Mouse (Mus musculus) yolk sac, embryonic 10.5 days (tissue): ENCODE data around the gene Asic2.

Source experiments
- DNase-seq: peaks from one replicate; pipeline ENCODE4 v3.0.0-alpha.2; 2017; ENCODE audit warnings: low spot score

Asic2 gene

DNA sequence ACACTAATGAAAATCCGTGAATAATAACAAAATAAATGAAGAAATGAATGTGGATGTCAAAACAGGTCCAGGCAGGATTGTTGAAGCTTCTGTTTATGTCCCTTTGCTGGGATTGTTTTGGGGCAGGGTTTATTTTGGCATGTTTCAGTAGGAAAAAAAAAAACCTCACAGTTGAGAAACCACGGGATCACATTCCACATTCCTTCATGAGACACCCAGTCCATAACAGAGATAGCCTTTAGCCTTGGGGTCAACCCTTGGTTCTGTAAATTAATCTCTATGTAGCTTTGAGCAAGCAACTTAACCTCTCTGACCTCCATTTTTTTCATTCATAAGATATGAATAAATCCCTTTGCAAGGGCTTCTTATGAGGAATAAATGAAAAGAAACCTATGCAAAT lies 127.3 kb downstream of the Asic2 start:
- DNase-seq = peak; percentile 23

GRCm38 (mm10) chr11:81838426-81838825 lies 129.8 kb downstream of the Asic2 start:
- no peak for DNase-seq

- DNase-seq = no peak
These were observed 135.9 kb downstream of the Asic2 start for GRCm38 (mm10) chr11:81832381-81832780.

- DNase-seq = no peak
These were observed 151.7 kb downstream of the Asic2 start for GRCm38 (mm10) chr11:81816531-81816930.

DNA sequence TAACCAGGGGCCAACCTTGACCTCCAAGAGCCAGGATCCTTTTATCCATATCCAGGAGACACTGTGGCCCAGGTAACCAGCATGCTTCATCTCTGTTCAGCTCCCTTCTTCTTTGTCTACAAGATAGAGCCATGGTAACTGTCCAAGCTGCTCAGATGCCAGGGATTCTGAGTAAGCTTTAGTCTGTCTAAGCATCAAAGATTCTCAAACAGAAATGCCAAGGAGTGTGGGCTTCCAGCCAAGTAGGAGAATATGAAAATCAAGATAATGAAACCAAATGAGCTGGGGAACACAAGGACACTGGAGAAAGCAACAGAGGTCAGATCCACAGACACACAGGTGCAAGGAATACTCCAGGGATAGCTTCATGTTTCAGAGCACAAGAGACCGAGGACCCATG lies 153.4 kb downstream of the Asic2 start:
- no peak for DNase-seq

- no peak for DNase-seq
These were observed 161.2 kb downstream of the Asic2 start for GRCm38 (mm10) chr11:81806905-81807659.

- DNase-seq = no peak
These were observed 164.7 kb downstream of the Asic2 start for GRCm38 (mm10) chr11:81803544-81803943.

DNA sequence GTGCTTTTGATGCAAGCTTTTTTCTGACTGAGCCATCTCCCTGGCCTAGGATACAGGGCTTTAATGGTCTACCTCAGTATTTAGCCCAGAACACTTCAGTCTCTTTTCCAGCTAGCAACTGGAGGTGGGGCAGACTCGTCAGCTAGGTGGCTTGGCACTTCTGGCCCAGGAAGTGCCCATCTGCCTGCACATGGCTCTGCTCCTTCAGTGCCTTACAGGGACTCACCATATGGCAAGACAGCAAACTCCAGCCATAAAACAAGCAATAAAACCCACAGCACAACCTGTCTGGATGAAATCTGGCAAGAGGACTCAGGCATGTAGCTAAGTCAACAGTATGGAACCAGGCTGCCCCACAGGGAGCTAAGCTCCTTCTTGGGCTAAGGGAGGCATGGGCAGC lies 165.6 kb downstream of the Asic2 start:
- no peak for DNase-seq

- no peak for DNase-seq
These were observed 167.4 kb downstream of the Asic2 start for GRCm38 (mm10) chr11:81800899-81801298.

DNA sequence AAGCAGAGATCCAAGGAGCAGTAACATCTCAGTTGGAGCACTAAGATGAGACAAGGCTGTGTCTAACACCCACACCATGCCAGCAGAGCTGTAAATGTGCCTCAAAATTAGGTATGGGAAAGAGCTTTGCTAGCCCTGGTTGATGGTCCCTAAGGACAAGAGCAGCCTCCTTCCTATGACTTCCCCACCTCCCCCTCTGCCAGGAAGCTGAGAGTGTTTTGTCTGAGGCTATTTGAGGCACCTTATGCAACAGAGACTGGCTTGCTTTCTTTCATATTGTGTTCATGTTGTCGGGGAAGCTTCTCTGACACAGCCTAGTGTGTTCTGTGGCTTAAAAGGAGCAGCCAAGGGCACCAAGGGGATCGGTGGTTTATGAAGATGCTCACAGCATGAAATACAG lies 174.7 kb downstream of the Asic2 start:
- DNase-seq = no peak

- DNase-seq = no peak
These were observed 176.7 kb downstream of the Asic2 start for GRCm38 (mm10) chr11:81791579-81791978.

GRCm38 (mm10) chr11:81780596-81780995 lies 187.7 kb downstream of the Asic2 start:
- no peak for DNase-seq

DNA sequence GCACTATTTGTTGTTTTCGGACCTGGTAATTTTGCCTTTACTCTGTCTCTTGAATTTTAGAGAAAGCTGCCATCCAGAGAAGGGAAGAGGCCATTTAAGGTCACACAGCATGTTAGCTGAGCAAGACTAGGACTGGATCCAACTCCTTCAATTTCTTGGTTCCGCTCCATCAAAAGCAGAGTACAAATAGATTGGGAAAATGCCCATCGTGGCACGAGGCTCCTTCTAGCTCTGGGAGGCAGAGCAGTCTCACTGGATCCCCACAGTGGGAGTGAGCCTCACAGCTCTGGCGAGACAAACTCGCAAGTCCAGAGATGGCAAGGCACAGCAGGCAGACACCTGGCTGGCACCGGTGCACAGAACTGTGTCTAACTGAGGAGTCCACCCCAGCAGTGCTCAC lies 188.4 kb downstream of the Asic2 start:
- no peak for DNase-seq

DNA sequence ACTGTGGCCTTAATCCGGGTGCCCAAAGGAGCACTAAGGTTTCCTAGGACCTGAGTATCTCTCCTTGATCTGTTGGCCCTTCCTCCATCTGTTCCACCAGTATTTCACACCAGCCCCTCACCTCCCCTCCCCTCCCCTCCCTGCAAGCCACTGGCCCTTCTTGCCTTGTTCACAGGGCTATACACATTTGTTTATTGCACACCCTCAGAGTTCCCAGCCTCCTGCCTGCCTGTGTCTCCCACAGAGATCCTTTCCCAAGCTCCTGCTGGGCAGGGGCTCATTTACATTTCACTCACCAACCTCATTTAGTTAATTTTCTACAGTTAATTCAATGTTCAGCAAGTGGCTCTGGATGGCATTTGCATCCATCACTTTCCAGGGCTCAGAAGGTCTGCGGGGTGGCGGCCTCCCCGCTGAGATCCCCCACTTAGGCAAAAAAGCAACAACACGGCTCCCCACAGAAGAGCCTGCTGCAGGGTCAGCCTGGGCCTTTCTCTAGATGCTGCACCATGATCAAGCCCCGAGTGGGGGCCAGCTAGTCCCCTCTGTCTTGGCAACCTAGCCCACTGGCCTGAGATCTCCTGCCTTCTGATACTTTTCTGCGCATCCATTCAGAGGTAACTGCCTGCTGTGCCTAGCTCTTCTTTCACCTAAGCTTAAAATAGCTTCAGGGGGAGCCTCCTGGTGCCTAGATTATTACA lies 196.9 kb downstream of the Asic2 start:
- no peak for DNase-seq

DNA sequence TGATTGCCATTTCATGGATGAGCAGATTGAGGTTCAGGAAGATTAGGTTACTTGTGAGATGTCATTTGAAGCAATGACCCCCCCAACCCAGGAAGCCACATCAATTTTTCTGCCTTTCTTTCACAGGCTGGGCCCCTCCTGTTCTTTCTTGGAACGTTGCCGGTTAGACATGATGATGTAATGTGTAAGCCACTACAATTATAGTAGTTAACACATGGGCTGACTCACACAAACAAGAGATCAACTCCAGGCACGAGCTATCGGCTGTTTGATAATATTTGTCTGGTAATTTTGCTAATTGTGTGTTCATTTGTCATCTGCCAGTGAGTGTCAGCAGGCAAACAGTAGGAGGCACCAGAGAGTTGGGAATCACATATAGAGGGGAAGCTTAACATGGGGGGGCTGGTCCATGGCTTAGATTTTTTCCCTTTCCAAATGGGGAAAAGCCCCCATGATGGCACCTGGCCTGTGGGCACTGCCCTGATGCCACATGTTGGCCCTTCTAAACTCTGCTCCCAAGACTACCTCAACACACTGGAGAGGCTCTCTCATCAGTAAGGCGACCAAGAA lies 198.5 kb downstream of the Asic2 start:
- no peak for DNase-seq

DNA sequence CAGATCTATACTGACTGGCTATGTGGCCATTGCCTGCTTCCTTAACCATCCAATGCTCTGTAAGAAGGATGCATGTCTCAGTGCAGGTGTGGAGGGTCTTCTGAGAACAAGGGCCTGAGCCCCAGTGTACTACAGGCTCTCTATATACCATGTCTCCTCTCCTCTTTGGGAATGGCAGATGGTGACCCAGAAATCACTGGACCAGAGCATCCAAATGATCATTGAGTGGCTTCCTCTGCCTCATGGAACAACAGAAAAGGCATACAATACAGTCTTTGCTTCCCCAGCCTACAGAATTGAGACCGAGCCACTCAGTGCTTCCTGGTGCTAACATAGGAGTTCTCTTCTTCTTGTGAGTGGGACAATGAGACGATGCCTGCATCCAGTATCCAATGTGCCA lies 200.0 kb downstream of the Asic2 start:
- no peak for DNase-seq

DNA sequence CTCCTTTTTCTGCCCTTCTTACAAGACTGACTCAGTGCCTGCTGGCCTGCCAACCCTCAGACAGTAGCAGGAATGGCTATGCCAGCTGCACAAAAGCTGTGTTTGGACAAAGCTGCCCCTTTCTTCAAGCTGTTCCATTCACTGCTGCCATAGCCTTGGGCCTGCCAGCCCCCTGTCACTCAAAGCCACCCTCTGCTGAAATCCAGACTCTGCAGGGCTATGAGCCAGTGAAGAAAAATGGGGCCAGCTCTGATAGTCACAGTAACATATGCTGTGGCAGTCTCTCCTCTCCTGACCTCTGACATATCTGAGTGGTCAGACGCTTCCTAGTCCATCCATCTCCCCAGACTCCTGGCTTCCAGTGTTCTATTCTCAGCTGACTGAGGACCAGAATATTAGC lies 200.5 kb downstream of the Asic2 start:
- DNase-seq = no peak

DNA sequence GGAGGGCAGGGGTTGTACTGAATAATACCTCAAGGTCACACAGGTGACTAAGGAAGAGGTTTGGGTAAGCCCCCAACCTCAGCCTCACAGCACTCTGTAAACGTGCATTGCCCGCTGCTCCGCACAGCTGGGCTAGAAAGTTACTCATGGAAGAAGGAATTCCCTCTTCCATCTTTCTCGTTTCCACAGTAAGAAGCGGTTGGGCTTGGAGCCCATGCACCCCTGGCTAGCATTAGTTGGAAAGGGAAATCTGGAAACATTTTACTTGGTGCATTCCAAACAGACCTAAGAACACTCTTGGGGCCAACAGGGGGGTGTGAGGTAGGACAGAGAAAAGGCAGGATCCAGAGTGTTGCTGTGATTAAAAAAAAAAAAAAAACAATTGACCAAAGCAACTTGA lies 203.0 kb downstream of the Asic2 start:
- DNase-seq = no peak

DNA sequence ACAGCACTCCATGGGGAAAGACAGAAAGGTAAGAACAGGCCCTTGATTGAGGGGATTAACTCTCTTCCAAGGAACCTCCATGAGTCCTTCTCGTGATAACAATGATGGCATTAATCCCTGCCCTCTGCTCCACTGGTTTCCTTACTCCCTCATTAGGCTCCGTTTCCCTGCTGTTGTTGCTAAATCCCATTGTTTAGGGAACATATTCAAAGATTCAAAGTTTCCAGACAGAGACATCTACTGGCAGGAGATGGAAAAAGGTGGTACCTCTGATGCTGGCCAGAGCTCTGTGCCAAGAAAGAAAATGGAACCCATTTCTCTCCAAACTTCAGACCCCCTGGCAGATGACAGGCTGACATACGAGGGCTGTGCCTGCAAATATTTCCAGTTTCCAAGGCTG lies 203.5 kb downstream of the Asic2 start:
- DNase-seq = no peak

GRCm38 (mm10) chr11:81757221-81757620 lies 211.0 kb downstream of the Asic2 start:
- DNase-seq = no peak

DNA sequence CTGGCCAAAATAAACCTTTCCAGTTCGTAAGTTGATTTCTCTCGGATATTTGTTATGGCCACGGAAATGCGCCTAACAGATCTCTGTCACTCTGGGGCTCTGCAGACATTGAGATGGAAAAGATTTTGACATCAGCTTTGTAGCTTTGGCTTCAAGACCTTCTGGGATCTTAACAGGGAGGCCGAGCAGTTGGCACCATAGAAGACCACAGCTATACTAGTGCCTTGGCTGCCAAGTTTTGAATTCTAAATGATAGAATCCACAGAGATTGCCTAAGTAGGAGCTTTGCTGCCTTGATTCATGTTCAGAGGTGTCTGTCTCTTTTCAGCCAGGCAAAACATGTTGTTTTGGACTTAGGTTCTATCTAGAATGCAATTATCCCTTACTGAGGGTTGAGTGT lies 217.4 kb downstream of the Asic2 start:
- DNase-seq = no peak

- no peak for DNase-seq
These were observed 218.2 kb downstream of the Asic2 start for GRCm38 (mm10) chr11:81750016-81750415.

DNA sequence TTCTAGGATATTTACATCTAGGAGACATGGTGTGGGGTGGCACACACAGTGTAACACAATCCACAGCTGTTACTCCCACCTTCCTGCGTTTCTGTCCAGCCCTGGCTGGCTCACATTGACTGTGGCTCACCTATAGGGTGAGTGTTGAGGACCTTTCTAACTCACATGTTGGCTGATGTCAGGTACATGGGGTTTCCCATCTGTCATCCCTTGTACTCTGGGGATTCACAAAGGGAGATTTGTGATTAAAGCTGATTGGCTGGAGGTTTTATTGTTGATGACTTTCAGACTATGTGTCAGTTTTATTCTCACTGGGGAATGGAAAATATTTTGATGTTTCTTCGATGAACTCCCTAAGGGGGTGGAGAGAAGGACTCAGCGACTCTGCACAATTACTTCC lies 229.3 kb downstream of the Asic2 start:
- DNase-seq = no peak
